Mouse (Mus musculus): ENCODE measurements around the gene Arglu1.

Gene Arglu1

DNA sequence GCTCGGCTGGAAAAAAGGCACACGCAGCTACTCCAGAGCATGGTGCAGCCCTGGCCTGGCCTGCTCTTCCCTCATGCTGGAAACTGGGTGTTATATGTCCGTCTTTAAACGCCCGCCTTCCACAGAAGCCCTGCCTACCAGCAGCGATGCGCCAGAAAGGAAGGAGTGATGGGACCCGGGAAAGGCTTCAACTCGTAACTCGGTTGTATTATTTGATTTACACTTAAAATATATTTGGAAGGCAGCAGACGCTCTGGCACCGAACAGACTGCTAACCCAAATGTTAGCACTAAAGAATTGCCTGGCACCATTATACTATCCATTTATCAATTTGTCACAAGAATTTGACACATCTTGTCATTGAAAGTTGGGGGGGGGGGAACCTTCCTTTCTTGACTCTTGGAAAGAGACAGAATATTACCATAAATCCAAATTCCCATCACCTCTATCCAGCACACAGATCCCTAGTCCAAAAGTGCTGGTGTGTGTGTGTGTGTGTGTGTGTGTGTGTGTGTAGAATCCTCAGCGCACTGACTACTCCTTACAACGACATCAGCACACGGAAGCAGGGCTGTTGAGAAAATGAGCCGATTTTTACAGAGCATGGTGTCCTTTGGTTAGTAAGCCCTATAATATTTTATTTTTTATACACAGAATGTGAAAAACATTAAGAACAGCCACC lies 68.9 kb downstream of the Arglu1 start:
- DNase-seq (ENCODE audit: low spot score) = no peak

DNA sequence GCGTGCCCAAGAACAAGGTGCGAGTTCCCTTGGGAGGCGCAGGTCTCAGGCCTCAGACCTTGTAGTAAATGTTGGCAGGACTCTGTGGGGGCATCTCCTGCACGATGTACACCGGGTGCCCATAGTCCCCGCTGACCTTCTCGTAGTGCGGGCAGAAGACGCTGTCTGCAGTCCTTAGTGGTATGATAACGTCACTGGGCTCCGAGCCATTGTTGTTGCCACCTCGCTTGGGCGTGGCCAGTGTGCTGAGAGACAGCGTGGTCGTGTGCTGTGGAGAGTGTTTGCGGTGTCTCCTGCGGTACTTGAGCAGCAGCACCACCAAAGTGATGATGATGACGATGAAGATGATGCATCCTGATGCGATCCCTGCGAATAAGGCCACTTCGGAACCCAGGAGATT lies 69.8 kb downstream of the Arglu1 start:
- DNase-seq (ENCODE audit: low spot score) = no peak

DNA sequence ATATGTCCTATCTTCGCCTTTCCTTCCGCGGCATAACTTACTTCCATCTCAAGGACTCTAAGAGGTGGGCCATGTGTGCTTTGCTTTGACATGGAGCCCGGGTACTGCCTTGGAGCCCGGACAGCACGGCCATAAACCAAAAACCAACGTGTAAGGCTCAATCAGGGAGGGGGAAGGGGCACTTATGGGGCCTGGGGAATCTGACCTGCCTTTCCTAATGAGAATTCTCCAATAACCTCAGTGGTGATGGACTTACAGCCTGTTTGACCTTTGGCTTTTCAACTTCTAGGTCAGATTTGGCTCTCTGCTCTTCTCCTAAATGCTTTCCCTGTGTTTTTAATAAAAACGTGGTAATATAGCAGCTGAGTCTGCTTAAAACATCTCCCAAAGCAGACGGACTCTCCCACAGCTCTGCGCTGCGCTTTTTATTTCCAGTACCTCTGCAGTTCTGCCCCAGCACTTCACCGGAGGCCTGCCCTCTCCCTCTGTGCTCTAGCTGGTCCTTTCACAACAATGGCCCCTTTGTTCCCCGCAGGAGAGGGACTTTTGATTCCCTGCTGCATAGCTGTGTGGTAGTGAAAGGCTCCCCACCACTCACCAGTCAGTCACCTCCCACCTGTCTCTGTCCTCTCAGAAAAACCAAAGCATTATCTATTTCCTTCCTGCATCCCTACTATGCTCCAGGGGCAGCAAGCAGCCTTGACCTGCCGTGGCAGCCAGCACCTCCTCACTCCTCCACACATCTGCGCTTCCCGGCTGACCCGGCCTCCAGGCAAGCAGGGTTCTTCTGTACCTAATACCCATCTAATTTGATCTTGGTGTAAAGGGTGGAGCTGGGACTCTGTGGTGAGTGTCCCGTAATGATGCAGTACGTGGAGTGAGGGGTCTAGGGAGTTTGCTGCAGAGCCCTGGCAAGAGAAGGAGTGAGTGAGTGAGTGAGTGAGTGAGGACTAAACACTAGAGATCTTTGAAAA lies 70.8 kb downstream of the Arglu1 start:
- DNase-seq (ENCODE audit: low spot score) = no peak

Data from urinary bladder, postnatal 25 days (tissue).